Mouse (Mus musculus) kidney, adult 2 months (tissue): ENCODE data around the gene Olfr49.

Experiments
- CTCF ChIP-seq: fragments of 200-500 bp; conservative IDR thresholded peaks from 2 replicates; pipeline ENCODE4 v1.5.1; 2011; ENCODE audit warnings: low read depth, mild to moderate bottlenecking, control low read depth, low read length, moderate library complexity, mixed read lengths; ENCODE audit not compliant: insufficient read depth, insufficient read length
- POLR2A ChIP-seq: fragments of 200-500 bp; IDR thresholded peaks from one replicate; pipeline ENCODE4 v1.6.1; 2011; ENCODE audit warnings: low read depth, low read length, control low read depth

DNA sequence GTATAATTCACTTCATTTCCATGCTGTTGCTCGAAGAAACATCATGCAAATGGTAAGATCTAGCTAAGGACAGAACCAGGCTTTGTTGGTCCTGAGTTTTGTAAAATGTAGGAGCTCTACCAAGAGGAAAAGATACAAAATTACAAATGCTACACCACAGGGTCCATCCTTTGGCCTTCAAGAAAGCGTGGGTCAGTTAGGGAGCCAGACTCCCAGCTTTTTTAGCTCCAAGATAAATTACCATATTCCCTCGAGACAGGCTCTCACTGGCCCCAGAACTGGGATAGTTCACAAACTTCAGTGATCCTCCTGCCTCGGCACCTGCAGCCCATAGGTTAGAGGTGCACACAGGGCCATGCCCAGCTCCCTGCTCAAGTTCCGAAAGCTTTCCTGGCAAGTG is 39.7 kb upstream of the Olfr49 start:
- TF ChIP-seq CTCF (no peak), POLR2A (no peak)
